Mouse (Mus musculus): ENCODE results near the gene Pop5.

DNA sequence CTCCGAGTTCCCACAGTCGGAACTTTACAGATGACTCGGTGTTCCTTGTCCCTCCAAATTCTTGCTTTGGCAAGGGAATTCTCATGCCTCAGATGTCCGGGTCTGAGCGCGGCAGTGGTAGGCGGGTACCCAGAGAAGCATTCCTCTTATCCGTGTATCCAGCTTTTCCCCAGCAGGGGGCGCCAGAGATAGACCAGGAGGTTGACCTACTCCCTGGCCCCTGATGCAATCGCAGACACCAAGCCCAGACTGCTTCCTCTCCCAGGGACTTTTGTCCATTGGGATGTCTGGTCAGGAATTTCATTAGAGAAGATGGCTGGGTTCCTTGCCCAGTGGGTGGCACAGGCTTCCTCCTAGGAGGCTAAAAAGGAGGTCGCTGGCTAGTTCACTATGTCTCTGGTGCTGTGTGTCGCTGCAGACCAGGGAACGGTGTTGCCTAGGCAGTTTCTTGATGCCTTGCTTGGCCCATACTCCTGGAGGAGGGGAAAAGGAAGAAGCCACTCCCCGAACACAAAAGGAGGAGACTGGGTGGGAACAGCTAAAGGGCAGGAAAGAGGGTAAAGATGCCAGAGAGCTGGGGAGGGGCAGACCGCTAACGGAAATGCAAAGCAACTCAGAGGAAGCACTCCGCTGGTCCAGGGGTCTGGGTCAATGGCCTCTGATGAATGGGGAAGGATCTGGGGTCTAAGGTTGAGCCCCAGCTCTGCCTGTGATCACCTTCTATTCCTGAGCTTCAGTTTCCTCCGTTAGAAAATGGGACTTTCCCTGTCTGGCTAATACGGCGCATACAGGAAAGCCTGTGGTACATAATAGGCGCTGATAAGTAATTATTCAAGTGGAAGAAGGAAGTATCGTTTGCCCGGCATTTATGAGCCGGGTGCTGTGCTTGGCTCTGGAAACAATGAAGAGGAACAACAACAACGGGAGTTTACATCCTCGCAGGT lies 48.2 kb upstream of the Pop5 start:
- TF ChIP-seq CTCF (IDR thresholded peaks at IDR 0.05; ENCODE audit: extremely low read depth, insufficient read length, insufficient replicate concordance, low read depth, low read length) (peak; percentile 84; the same call in 1 of the 2 replicates), POLR2A (IDR thresholded peaks at IDR 0.05; ENCODE audit: low read depth, low read length) (no peak; the same call in 1 of the 2 replicates)
